Mouse (Mus musculus): ENCODE measurements around the gene Ptpn3.

DNA sequence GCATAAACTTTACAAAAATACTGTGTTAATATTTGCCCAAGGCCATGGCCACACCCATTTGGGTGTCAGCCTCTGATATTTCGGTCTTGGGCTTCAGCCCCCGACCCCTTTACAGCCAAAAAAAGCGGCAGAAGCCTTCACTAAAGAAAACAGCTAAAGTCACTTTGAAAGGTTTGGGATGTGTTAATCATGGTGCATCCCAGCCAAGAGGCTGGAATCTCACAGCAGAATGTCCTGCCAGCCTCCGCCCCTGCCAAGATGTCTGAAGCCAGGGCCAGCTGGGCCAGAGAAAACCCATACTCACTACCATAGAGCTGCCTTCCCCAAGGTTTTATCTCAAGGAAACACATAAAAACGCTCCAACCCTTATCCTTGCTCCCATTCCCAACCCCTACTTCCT lies 20.7 kb downstream of the Ptpn3 start:
- no peak for TF ChIP-seq CTCF (IDR thresholded peaks at IDR 0.05; ENCODE audit: control insufficient read depth, insufficient read depth, low read length)
- no peak for TF ChIP-seq POLR2A (IDR thresholded peaks at IDR 0.05; ENCODE audit: borderline replicate concordance, control insufficient read depth, low read depth, low read length)
